Mouse (Mus musculus): ENCODE data around the gene Tnip1. TPM values are rescaled to one million over a fixed set of nuclear protein-coding genes. Genes with fewer than 3 reads are reported as not detected.

Tnip1 gene
- total and polyA plus RNA-seq, 3 experiments = 8.1 to 19.7 TPM; not detected in 1

- TF ChIP-seq NRF1 (IDR thresholded peaks at IDR 0.05; ENCODE audit: insufficient read depth, low read depth, low read length, poor library complexity, severe bottlenecking) (no peak), CHD2 (IDR thresholded peaks at IDR 0.05; ENCODE audit: low read length) (peak; percentile 21; the same call in 1 of the 2 replicates), TCF12 (IDR thresholded peaks at IDR 0.05; ENCODE audit: low read depth, low read length) (0 out of 2 replicates have a peak, but pooled peaks have one; percentile 31), CHD1 (IDR thresholded peaks at IDR 0.05; ENCODE audit: low read depth, low read length) (no peak)
These were observed 26.5 kb downstream of the Tnip1 start (continued) for GRCm38 (mm10) chr11:54936035-54936770.

- Histone ChIP-seq H3K79me2 (ENCODE audit: control insufficient read depth, insufficient read depth, low read length, poor library complexity) (no peaks in the 10 kb centered on the region), H3K9ac (ENCODE audit: control insufficient read depth, low read depth, low read length, poor library complexity, severe bottlenecking) (no peak overlapping the region), H3K4me3 (ENCODE audit: control insufficient read depth in 1 of 2, insufficient read depth in 1 of 2, low read depth in 2 of 2, low read length in 2 of 2) (no peak overlapping the region), H3K36me3 (ENCODE audit: control insufficient read depth in 1 of 2, insufficient read depth in 2 of 2, low read length in 2 of 2) (peaks cover 0 to 18% of the 10 kb centered on the region in 2 experiments; a peak in 3 of 4 replicates), H3K27ac (ENCODE audit: control insufficient read depth, low read depth, low read length) (no peak overlapping the region), H3K27me3 (ENCODE audit: control insufficient read depth in 1 of 2, insufficient read depth in 2 of 2, low read length in 2 of 2) (no peaks in the 10 kb centered on the region), H3K4me1 (ENCODE audit: control insufficient read depth in 1 of 2, insufficient read depth in 2 of 2, low read length in 2 of 2) (peaks cover 11 to 27% of the 10 kb centered on the region in 2 experiments), H3K9me3 (replicated peaks; ENCODE audit: insufficient read depth, low read length) (no peaks in the 10 kb centered on the region)
- TF ChIP-seq TCF12 (IDR thresholded peaks at IDR 0.05; ENCODE audit: low read depth, low read length) (no peak), JUND (IDR thresholded peaks at IDR 0.05; ENCODE audit: low read depth, low read length) (no peak), NELFE (IDR thresholded peaks at IDR 0.05; ENCODE audit: low read depth, low read length) (no peak)
- no peak for DNase-seq (ENCODE audit: low read depth, low spot score)
These were observed 28.5 kb downstream of the Tnip1 start for GRCm38 (mm10) chr11:54934198-54934597.

- Histone ChIP-seq H3K27ac (ENCODE audit: control insufficient read depth, low read depth, low read length) (no peak overlapping the region), H3K9me3 (replicated peaks; ENCODE audit: insufficient read depth, low read length) (no peaks in the 10 kb centered on the region), H3K36me3 (ENCODE audit: control insufficient read depth in 1 of 2, insufficient read depth in 2 of 2, low read length in 2 of 2) (peaks cover 0 to 18% of the 10 kb centered on the region in 2 experiments; a peak in 3 of 4 replicates), H3K4me1 (ENCODE audit: control insufficient read depth in 1 of 2, insufficient read depth in 2 of 2, low read length in 2 of 2) (peaks cover 11 to 26% of the 10 kb centered on the region in 2 experiments), H3K4me3 (ENCODE audit: control insufficient read depth in 1 of 2, insufficient read depth in 1 of 2, low read depth in 2 of 2, low read length in 2 of 2) (no peak overlapping the region), H3K9ac (ENCODE audit: control insufficient read depth, low read depth, low read length, poor library complexity, severe bottlenecking) (no peak overlapping the region), H3K27me3 (ENCODE audit: control insufficient read depth in 1 of 2, insufficient read depth in 2 of 2, low read length in 2 of 2) (no peaks in the 10 kb centered on the region), H3K79me2 (ENCODE audit: control insufficient read depth, insufficient read depth, low read length, poor library complexity) (no peaks in the 10 kb centered on the region)
- no peak for DNase-seq (ENCODE audit: low read depth, low spot score)
- no peak for TF ChIP-seq MYC (IDR thresholded peaks at IDR 0.05; ENCODE audit: low read depth, low read length)
- no peak for TF ChIP-seq TCF12 (IDR thresholded peaks at IDR 0.05; ENCODE audit: low read depth, low read length)
- no peak for TF ChIP-seq TBP (IDR thresholded peaks at IDR 0.05; ENCODE audit: low read depth, low read length)
These were observed 30.2 kb downstream of the Tnip1 start for GRCm38 (mm10) chr11:54932540-54932939.

- Histone ChIP-seq H3K9ac (ENCODE audit: control insufficient read depth, low read depth, low read length, poor library complexity, severe bottlenecking) (no peak overlapping the region), H3K79me2 (ENCODE audit: control insufficient read depth, insufficient read depth, low read length, poor library complexity) (no peaks in the 10 kb centered on the region), H3K9me3 (replicated peaks; ENCODE audit: insufficient read depth, low read length) (no peaks in the 10 kb centered on the region), H3K36me3 (ENCODE audit: control insufficient read depth in 1 of 2, insufficient read depth in 2 of 2, low read length in 2 of 2) (peaks cover 0 to 10% of the 10 kb centered on the region in 2 experiments; a peak in 3 of 4 replicates), H3K4me1 (ENCODE audit: control insufficient read depth in 1 of 2, insufficient read depth in 2 of 2, low read length in 2 of 2) (peaks cover 6 to 16% of the 10 kb centered on the region in 2 experiments), H3K27ac (ENCODE audit: control insufficient read depth, low read depth, low read length) (no peak overlapping the region), H3K4me3 (ENCODE audit: control insufficient read depth in 1 of 2, insufficient read depth in 1 of 2, low read depth in 2 of 2, low read length in 2 of 2) (no peak overlapping the region), H3K27me3 (ENCODE audit: control insufficient read depth in 1 of 2, insufficient read depth in 2 of 2, low read length in 2 of 2) (no peaks in the 10 kb centered on the region)
- DNase-seq (ENCODE audit: low read depth, low spot score) = peak; percentile 65
- TF ChIP-seq CHD2 (IDR thresholded peaks at IDR 0.05; ENCODE audit: low read length) = no peak
- no peak for TF ChIP-seq MXI1 (IDR thresholded peaks at IDR 0.05; ENCODE audit: low read depth, low read length)
- TF ChIP-seq SMC3 (IDR thresholded peaks at IDR 0.05; ENCODE audit: low read depth, low read length) = peak; percentile 94
- TF ChIP-seq ELF1 (IDR thresholded peaks at IDR 0.05; ENCODE audit: low read depth, low read length) = no peak
- no peak for TF ChIP-seq MEF2A (IDR thresholded peaks at IDR 0.05; ENCODE audit: extremely low read depth, insufficient replicate concordance, low read depth, low read length, poor library complexity, severe bottlenecking)
- TF ChIP-seq POLR2AphosphoS2 (IDR thresholded peaks at IDR 0.05; ENCODE audit: low read length) = no peak
- peak; percentile 93 for TF ChIP-seq ZC3H11A (IDR thresholded peaks at IDR 0.05; ENCODE audit: low read depth, low read length)
- TF ChIP-seq ZNF384 (IDR thresholded peaks at IDR 0.05; ENCODE audit: low read depth, low read length) = peak; percentile 57
- TF ChIP-seq SIN3A (IDR thresholded peaks at IDR 0.05; ENCODE audit: low read length) = no peak
- no peak for TF ChIP-seq HCFC1 (IDR thresholded peaks at IDR 0.05; ENCODE audit: low read depth, low read length)
- TF ChIP-seq MYC (IDR thresholded peaks at IDR 0.05; ENCODE audit: low read depth, low read length) = peak; percentile 61; the same call in 1 of the 2 replicates
- TF ChIP-seq UBTF (IDR thresholded peaks at IDR 0.05; ENCODE audit: borderline replicate concordance, insufficient read depth, low read depth, low read length) = no peak
- peak; percentile 78 for TF ChIP-seq RAD21 (IDR thresholded peaks at IDR 0.05; ENCODE audit: low read depth, low read length)
- peak; percentile 78 to 84 (median 81) for TF ChIP-seq CTCF (IDR thresholded peaks at IDR 0.05 in 2 of 3, conservative IDR thresholded peaks at IDR 0.05 in 1 of 3; ENCODE audit: control insufficient read depth in 1 of 3, insufficient read depth in 1 of 3, low read depth in 2 of 3, low read length in 3 of 3, poor library complexity in 1 of 3, severe bottlenecking in 1 of 3)
These were observed 31.2 kb downstream of the Tnip1 start for GRCm38 (mm10) chr11:54931405-54932093.
